8 mouse cellular contexts compared by ENCODE assay signal in the genomic region with DNA sequence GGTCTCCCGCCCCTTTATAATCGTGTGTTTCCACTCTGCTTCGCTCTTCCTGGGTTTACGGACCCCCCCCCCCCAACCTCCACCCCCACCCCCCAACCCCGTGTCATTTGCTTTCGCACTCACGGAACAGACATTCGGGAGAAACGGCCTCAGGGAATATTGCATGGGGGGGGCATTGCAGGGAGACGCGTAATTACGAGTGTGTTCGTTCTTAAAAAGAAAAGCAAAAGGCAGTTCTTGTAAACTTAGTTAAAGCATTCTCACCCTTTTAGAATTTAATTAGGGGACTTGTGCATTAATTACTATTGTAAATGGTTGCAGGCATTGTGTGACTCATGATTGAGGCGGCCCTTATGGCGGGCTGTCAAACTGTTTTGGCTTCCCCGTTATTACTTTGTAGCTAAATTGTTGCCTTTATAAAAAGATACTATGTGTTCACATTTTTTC. TPM values are rescaled to one million over a fixed set of nuclear protein-coding genes. Genes with fewer than 3 reads are reported as not detected.
DNase-seq lines count a peak whose midpoint lies in the region; ATAC-seq and TF ChIP-seq lines count a peak whose summit lies in the region.

No protein-coding gene starts in this region.

- TF ChIP-seq EP300 in heart, adult 2 months (IDR thresholded peaks at IDR 0.05; ENCODE audit: insufficient read depth, low read depth, low read length) = no peak
- no peak for TF ChIP-seq EP300 in CH12.LX (IDR thresholded peaks at IDR 0.05; ENCODE audit: low read length)

- 1% methylated on average over 16 of the region's 16 CpGs for WGBS in heart, adult 2 months
- 4% methylated on average over 16 of the region's 16 CpGs for WGBS in hindbrain, embryonic 10.5 days
- under 1% methylated on average over 16 of the region's 16 CpGs for WGBS in neural tube, embryonic 15.5 days

- in situ Hi-C loops in CH12.LX (cut with MboI; ENCODE audit: low pct_ligation_motif_present, low pct_unique_long_range_greater_than_20kb, low sequenced_read_pairs) = no loop called here

- H3K4me1 ChIP-seq in heart, adult 2 months (ENCODE audit: control insufficient read depth, insufficient read depth, low read length) = peaks cover 13% of the 10 kb centered on the region
- H3K4me1 ChIP-seq in CH12.LX (ENCODE audit: control insufficient read depth in 1 of 2, insufficient read depth in 2 of 2) = peaks cover 0 to 44% of the 10 kb centered on the region in 2 experiments; a peak in 3 of 4 replicates
- peaks cover 22% of the 10 kb centered on the region for H3K4me1 ChIP-seq in hindbrain, embryonic 10.5 days (replicated peaks)
- H3K4me1 ChIP-seq in neural tube, embryonic 15.5 days = peaks cover 38% of the 10 kb centered on the region

- peak overlapping the region; percentile 84 for H3K4me2 ChIP-seq in CH12.LX (ENCODE audit: insufficient read depth, low read depth, poor library complexity, severe bottlenecking)
- peak overlapping the region; percentile 67 for H3K4me2 ChIP-seq in neural tube, embryonic 15.5 days

- no peak for TF ChIP-seq RAD21 in CH12.LX (IDR thresholded peaks at IDR 0.05; ENCODE audit: low read depth, low read length)

- peak overlapping the region; percentile 95 for H3K27ac ChIP-seq in heart, adult 2 months
- H3K27ac ChIP-seq in CH12.LX (ENCODE audit: insufficient read depth, low read depth) = no peak overlapping the region
- H3K27ac ChIP-seq in hindbrain, embryonic 10.5 days = peak overlapping the region; percentile 100
- H3K27ac ChIP-seq in neural tube, embryonic 15.5 days (replicated peaks) = peak overlapping the region; percentile 96

- ATAC-seq in neural tube, embryonic 15.5 days (ENCODE audit: low FRiP score) = peak; percentile 27; the same call in 1 of the 2 replicates
- no peak for ATAC-seq in megakaryocyte progenitor cell, adult 5-6 weeks (replicated peaks; ENCODE audit: poor library complexity)

- H3K79me2 ChIP-seq in heart, adult 2 months (replicated peaks; ENCODE audit: control insufficient read depth, insufficient read depth, low read length) = peaks cover 4% of the 10 kb centered on the region
- peaks cover 32% of the 10 kb centered on the region for H3K79me2 ChIP-seq in CH12.LX (replicated peaks; ENCODE audit: control insufficient read depth, extremely low read depth, insufficient read depth, poor library complexity, severe bottlenecking)

- H3K36me3 ChIP-seq in heart, adult 2 months (ENCODE audit: control insufficient read depth, insufficient read depth, low read length) = peaks cover 42% of the 10 kb centered on the region
- peaks cover 2 to 30% of the 10 kb centered on the region in 2 experiments for H3K36me3 ChIP-seq in CH12.LX (replicated peaks in 1 of 2; ENCODE audit: control insufficient read depth in 1 of 2, insufficient read depth in 1 of 2, low read length in 1 of 2)
- H3K36me3 ChIP-seq in hindbrain, embryonic 10.5 days = peaks cover 24% of the 10 kb centered on the region
- no peaks in the 10 kb centered on the region for H3K36me3 ChIP-seq in neural tube, embryonic 15.5 days

- H3K4me3 ChIP-seq in heart, adult 2 months = peak overlapping the region; percentile 98
- H3K4me3 ChIP-seq in CH12.LX (replicated peaks in 1 of 3; ENCODE audit: low read depth in 2 of 3, low read length in 2 of 3, poor library complexity in 1 of 3) = peak overlapping the region; percentile 81 to 91 (median 86)
- H3K4me3 ChIP-seq in hindbrain, embryonic 10.5 days = peak overlapping the region; percentile 100
- H3K4me3 ChIP-seq in neural tube, embryonic 15.5 days (replicated peaks) = peak overlapping the region; percentile 86

- TF ChIP-seq POLR2A in heart, adult 2 months (IDR thresholded peaks at IDR 0.05; ENCODE audit: insufficient read depth, low read depth, low read length) = no peak
- TF ChIP-seq POLR2A in CH12.LX (IDR thresholded peaks at IDR 0.05; ENCODE audit: low read depth, low read length) = no peak

- no peaks in the 10 kb centered on the region for H3K9me3 ChIP-seq in CH12.LX (replicated peaks; ENCODE audit: low read length)
- H3K9me3 ChIP-seq in hindbrain, embryonic 10.5 days = no peaks in the 10 kb centered on the region
- no peaks in the 10 kb centered on the region for H3K9me3 ChIP-seq in neural tube, embryonic 15.5 days (replicated peaks)

- no peaks in the 10 kb centered on the region for H3K27me3 ChIP-seq in heart, adult 2 months (ENCODE audit: control insufficient read depth, insufficient read depth, low read length)
- H3K27me3 ChIP-seq in CH12.LX (replicated peaks) = no peaks in the 10 kb centered on the region
- no peaks in the 10 kb centered on the region for H3K27me3 ChIP-seq in hindbrain, embryonic 10.5 days (ENCODE audit: insufficient read depth, poor library complexity, severe bottlenecking)
- no peaks in the 10 kb centered on the region for H3K27me3 ChIP-seq in neural tube, embryonic 15.5 days (replicated peaks)

- no peak for DNase-seq in heart, adult 2 months
- DNase-seq in heart, adult 11 months = no peak
- DNase-seq in CH12.LX (ENCODE audit: extremely low read depth) = no peak
- peak; percentile 10 to 15 for DNase-seq in cerebellum, postnatal 36 days
- DNase-seq in hindbrain, embryonic 10.5 days (ENCODE audit: low spot score) = peak; percentile 39
- DNase-seq in layer of hippocampus, postnatal 14 days (ENCODE audit: low spot score in 2 of 2) = peak; percentile 26 to 72

- dilution Hi-C loops in CH12.LX (cut with MboI; ENCODE audit: extremely low pct_ligation_motif_present, extremely low pct_unique_long_range_greater_than_20kb, low sequenced_read_pairs) = no loop called here

- no peak for TF ChIP-seq CTCF in heart, adult 2 months (IDR thresholded peaks at IDR 0.05)
- TF ChIP-seq CTCF in CH12.LX (conservative IDR thresholded peaks at IDR 0.05 in 1 of 2, IDR thresholded peaks at IDR 0.05 in 1 of 2; ENCODE audit: low read depth in 2 of 2, low read length in 2 of 2) = no peak

- peak overlapping the region; percentile 98 for H3K9ac ChIP-seq in heart, adult 2 months (ENCODE audit: low read depth, low read length)
- peak overlapping the region; percentile 95 for H3K9ac ChIP-seq in CH12.LX (ENCODE audit: insufficient read depth, low read depth)
- peak overlapping the region; percentile 88 for H3K9ac ChIP-seq in neural tube, embryonic 15.5 days (replicated peaks)

- intact Hi-C loops in heart, adult 2 months (cut with DNase I) = loop anchor here (5.0 kb wide), 3 partner anchors 38 to 77 kb away; no protein-coding TSS in a partner anchor

TF ChIP-seq in CH12.LX, 34 proteins besides CTCF, POLR2A, EP300 and RAD21:
- no peak for TF ChIP-seq MAX (IDR thresholded peaks at IDR 0.05; ENCODE audit: low read length)
- 0 out of 2 replicates have a peak, but pooled peaks have one; percentile 62 for TF ChIP-seq MXI1 (IDR thresholded peaks at IDR 0.05; ENCODE audit: low read depth, low read length)
- TF ChIP-seq CHD2 (IDR thresholded peaks at IDR 0.05; ENCODE audit: low read length) = 0 out of 2 replicates have a peak, but pooled peaks have one; percentile 3

RNA-seq across cellular contexts. Expression of a gene that starts 1.1 kb away (rescaled TPM):
- total RNA-seq in heart, adult 2 months (2021) = 10 to 100 TPM; 22.8 to 34.2 TPM
- 24.2 and 34.4 TPM in 2 replicates for polyA plus RNA-seq in heart, adult 2 months (2012; rRNA removed)
- 20.1 and 23.8 TPM in 2 replicates for total RNA-seq in CH12.LX (2012; rRNA removed)
- 13.5 and 16.3 TPM in 2 replicates for total RNA-seq in CH12.LX (2014; rRNA removed)
- polyA plus RNA-seq in CH12.LX (2012; ENCODE audit: insufficient read length, low read depth) = 48.0 and 62.0 TPM in 2 replicates
- 51.5 and 58.1 TPM in 2 replicates for polyA plus RNA-seq in hindbrain, embryonic 10.5 days (2016; fragmentation: Nextera tagmentation; extraction: Ambion mirVana)
- 10 to 100 TPM; 48.4 to 53.6 TPM for total RNA-seq in layer of hippocampus, postnatal 14 days (2021)
- polyA plus RNA-seq in neural tube, embryonic 15.5 days (2015; fragmentation: Nextera tagmentation; extraction: Ambion mirVana) = 51.6 and 53.7 TPM in 2 replicates
- 20.9 and 29.3 TPM in 2 replicates for total RNA-seq in megakaryocyte progenitor cell, adult 5-6 weeks (2015)
- 20.2 and 51.3 TPM in 2 replicates for total RNA-seq in megakaryocyte progenitor cell, adult 5-6 weeks (2017)

Comparison
In these comparisons a context has a peak if more than half of its experiments do, and no peak if none do; other contexts are left out.
1. DNase-seq: peak in cerebellum, postnatal 36 days (2 of 2), hindbrain, embryonic 10.5 days (single experiment) and layer of hippocampus, postnatal 14 days (2 of 2); none in heart, adult 2 months (0 of 2), heart, adult 11 months (single experiment) and CH12.LX (single experiment).
2. Peak in every context shown above with its lines, with median percentiles within 50 percentile points of each other: H3K4me3 ChIP-seq and H3K9ac ChIP-seq.